Mouse (Mus musculus) megakaryocyte progenitor cell, adult 5-6 weeks (primary cell): ENCODE results near the gene E430018J23Rik. TPM values are rescaled to one million over a fixed set of nuclear protein-coding genes. Genes with fewer than 3 reads are reported as not detected.
"Not testable (repeated sequence)": the region's sequence is repeated elsewhere in the genome, so short reads cannot be mapped to it uniquely, and the experiment has no call there.

Experiments
- ATAC-seq: replicated peaks from 2 replicates; pipeline ENCODE4 v1.8.0; 2016; ENCODE audit warnings: mild to moderate bottlenecking, moderate TSS enrichment, inconsistent platforms; ENCODE audit not compliant: poor library complexity
- total RNA-seq, 2 experiments: library from RNA; stranded (forward) in 1 of 2; stranded (reverse) in 1 of 2; fragments of 157-497, 149-512 nt in 1 of 2; fragments of 200-1000 nt in 1 of 2; gene quantifications; 2 replicates each; pipeline versions ENCODE4 v1.2.3 to v1.2.4; 2015 to 2017

The E430018J23Rik gene
- total RNA-seq, 2 experiments from 2014 or later, result 1.5 to 2.3 TPM

DNA sequence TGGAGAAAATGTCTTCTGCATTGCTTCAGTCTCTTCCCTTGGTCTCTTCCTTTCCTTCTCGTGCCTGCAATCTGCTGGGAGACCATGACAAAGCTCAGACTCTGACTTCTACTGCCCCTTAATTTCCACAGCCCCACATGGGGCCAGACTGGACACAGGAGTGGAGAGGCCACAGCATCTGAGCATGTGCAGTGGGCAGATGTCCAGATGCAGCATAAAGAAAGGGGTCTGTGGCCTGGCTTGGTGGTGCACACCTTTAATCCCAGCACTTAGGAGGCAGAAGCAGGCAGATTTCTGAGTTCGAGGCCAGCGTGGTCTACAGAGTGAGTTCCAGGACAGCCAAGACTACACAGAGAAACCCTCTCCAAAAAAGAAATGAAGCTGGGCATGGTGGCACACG, 7.9 kb downstream of the E430018J23Rik start:
- not testable (repeated sequence) for ATAC-seq

- ATAC-seq, result no peak
Measured at GRCm38 (mm10) chr7:127378310-127378921, 15.0 kb downstream of the E430018J23Rik start.

- ATAC-seq, result peak; percentile 95
Measured at GRCm38 (mm10) chr7:127375271-127376245, 17.9 kb downstream of the E430018J23Rik start, which contains the start of gene Zfp747. TSS of gene Zfp747 (minus strand) at chr7:127376050.

DNA sequence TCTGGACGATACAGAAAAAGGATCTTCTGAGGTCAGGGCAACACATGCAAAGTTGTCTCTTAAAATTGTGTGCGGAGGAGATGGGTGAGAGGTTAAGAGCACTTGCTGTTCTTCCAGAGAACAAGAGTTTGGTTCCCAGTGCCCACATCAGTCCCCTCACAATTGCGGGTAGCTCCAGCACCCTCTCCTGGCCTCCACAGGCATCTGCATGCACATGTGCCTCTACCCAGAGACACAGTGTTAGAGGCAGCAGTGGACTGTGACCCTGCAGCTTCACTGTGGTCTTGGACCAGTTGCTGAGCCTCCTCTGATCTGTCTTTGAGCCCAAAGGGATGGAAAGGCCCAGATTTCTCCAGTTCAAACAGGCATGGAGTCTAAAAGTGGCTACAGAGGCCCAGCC, 21.6 kb downstream of the E430018J23Rik start:
- not testable (repeated sequence) for ATAC-seq

- 0 out of 2 replicates have a peak, but pooled peaks have one; percentile 2 for ATAC-seq
Measured at GRCm38 (mm10) chr7:127371213-127371612, 22.2 kb downstream of the E430018J23Rik start.

GRCm38 (mm10) chr7:127366249-127366648, 27.2 kb downstream of the E430018J23Rik start:
- no peak for ATAC-seq

GRCm38 (mm10) chr7:127364166-127364565, 29.3 kb downstream of the E430018J23Rik start:
- ATAC-seq, result no peak

GRCm38 (mm10) chr7:127363475-127363921, 29.9 kb downstream of the E430018J23Rik start:
- 0 out of 2 replicates have a peak, but pooled peaks have one; percentile 12 for ATAC-seq

DNA sequence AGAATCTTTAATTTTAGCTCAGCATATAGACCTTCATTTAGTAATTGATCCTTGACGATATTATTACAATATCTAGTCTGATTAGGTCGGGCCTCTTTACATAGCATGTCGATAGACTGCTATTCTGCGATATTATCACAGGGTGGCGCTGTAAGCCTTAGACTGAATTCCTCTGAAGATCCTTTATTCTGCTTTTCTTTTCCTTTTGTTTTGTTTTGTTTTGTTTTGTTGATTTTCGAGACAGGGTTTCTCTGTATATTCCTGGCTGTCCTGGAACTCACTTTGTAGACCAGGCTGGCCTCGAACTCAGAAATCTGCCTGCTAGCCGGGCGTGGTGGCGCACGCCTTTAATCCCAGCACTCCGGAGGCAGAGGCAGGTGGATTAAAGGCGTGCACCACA, 31.0 kb downstream of the E430018J23Rik start:
- ATAC-seq, result peak; percentile 89

GRCm38 (mm10) chr7:127361449-127361848, 32.0 kb downstream of the E430018J23Rik start:
- no peak for ATAC-seq

- ATAC-seq, result no peak
Measured at GRCm38 (mm10) chr7:127360265-127360664, 33.2 kb downstream of the E430018J23Rik start.

- no peak for ATAC-seq
Measured at GRCm38 (mm10) chr7:127358472-127358871, 35.0 kb downstream of the E430018J23Rik start.

- ATAC-seq, result no peak
Measured at GRCm38 (mm10) chr7:127357871-127358270, 35.6 kb downstream of the E430018J23Rik start.

DNA sequence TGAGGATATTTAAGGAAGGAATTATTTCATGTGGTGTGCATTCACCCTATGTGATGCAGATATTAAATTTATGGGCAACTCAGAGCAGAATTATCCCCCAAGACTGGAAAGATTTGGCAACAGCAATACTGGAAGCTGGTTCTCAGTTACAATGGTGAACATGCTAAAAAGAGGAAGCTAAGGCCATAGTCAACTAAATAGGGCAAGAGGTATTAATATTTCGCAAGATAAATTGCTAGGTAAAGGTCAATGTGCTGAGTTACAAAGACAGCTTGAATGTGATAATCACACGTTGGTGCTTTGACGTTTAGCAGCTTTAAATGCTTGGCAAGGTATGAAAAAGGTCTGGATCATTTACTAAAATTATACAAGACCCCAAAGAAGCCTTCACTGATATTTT, 37.6 kb downstream of the E430018J23Rik start:
- peak; percentile 61; the same call in 1 of the 2 replicates for ATAC-seq

- ATAC-seq, result peak; percentile 50
Measured at GRCm38 (mm10) chr7:127351230-127352004, 42.0 kb downstream of the E430018J23Rik start.

GRCm38 (mm10) chr7:127346676-127347075, 46.8 kb downstream of the E430018J23Rik start:
- no peak for ATAC-seq

GRCm38 (mm10) chr7:127345512-127346325, 47.7 kb downstream of the E430018J23Rik start, which contains the start of gene Zfp768:
TSS of gene Zfp768 (minus strand) at chr7:127345589.
- ATAC-seq, result peak; percentile 90

GRCm38 (mm10) chr7:127345092-127345491, 48.3 kb downstream of the E430018J23Rik start:
- ATAC-seq, result no peak

GRCm38 (mm10) chr7:127344371-127344770, 49.1 kb downstream of the E430018J23Rik start:
- no peak for ATAC-seq
